Mouse (Mus musculus): Measurements from ENCODE around the gene Mmel1.

Mmel1 gene

DNA sequence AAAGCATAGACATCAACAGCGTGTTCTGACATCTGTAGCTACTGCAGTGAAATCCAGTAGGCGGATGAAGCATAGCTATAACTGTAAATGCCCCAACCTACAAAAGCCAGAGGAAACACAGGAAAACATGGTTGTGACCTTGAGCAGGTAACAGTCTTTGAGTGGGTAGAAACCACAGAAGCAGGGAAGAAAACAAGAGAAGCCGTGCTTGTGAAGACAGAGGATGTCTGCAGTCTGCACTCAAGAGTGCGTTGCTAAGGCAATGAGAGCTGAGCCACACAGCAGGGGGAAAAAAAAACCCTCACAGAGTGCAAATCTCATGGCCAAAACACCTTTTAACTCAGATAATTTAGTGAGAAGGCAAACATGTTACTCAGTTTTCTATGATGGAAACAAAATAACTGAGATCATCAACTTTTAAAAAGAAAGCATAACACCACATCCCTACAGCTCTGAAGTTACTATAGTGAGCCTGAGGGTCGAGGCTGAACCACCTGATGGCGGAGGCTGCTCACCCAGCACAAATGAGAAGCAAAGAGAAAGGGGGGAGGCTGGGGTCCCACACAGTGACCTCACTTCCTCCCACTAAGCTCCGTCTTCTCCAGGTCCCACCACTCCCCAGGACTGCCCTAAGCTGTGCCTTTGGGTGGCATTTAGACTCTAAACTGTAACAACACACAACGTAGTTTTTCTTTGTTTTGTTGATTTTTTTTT, 67.3 kb downstream of the Mmel1 start:
- DNase-seq (ENCODE audit: low read depth, low spot score): no peak

DNA sequence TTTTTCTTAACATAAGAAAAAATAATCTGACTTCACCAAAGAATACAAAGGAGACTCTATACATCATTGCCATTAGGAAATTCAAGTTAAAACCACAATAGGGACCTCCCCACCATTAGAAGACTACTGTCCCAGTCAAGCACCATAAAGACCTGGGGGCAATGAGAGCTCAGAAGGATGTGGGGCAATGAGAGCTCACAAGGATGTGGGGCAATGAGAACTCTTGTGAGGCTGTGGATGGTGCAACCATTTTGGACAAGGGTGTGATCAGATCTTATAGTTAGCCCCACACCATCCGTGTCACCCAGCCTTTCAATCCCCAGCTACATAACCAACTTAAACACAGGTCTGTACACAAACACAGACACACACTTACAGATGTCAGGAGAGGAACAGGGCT, 68.4 kb downstream of the Mmel1 start:
- no peak for DNase-seq (ENCODE audit: low read depth, low spot score)

DNA sequence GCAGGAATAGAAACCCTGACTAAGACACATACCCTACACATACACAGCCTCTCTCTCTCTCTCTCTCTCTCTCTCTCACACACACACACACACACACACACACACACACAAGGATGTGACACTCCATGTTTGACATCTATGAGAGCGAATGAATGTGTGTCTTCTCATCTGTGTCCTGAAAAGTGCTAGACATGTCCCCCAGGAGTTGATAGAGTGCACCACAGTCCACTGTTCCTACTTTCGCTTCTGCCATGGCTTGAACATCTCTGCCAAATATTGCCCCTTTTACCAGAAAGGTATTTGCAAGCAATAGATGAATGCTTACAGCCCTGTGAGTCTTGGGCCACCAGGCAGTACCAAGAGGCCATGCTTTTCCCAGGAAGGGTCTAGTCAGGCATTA, 70.8 kb downstream of the Mmel1 start:
- DNase-seq (ENCODE audit: low read depth, low spot score): no peak

DNA sequence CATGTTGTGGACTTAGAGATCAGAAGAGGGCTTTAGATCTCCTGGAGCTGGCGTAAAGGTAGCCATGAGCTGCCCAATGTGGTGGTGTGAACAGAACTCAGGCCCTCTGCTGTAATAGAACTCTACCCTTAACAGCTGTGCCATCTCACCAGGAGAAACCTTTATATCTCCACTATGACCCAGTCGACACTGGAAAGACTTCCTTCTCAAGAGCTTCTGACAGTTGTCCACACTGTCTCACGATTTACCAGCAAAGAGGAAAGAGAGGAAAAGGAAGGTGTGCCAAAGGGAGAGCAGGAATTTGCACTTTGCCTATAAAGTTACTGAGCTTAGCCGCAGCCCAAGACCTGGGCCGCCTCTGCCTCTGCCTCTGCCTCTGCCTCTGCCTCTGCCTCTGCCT, 72.4 kb downstream of the Mmel1 start:
- DNase-seq (ENCODE audit: low read depth, low spot score): no peak

DNA sequence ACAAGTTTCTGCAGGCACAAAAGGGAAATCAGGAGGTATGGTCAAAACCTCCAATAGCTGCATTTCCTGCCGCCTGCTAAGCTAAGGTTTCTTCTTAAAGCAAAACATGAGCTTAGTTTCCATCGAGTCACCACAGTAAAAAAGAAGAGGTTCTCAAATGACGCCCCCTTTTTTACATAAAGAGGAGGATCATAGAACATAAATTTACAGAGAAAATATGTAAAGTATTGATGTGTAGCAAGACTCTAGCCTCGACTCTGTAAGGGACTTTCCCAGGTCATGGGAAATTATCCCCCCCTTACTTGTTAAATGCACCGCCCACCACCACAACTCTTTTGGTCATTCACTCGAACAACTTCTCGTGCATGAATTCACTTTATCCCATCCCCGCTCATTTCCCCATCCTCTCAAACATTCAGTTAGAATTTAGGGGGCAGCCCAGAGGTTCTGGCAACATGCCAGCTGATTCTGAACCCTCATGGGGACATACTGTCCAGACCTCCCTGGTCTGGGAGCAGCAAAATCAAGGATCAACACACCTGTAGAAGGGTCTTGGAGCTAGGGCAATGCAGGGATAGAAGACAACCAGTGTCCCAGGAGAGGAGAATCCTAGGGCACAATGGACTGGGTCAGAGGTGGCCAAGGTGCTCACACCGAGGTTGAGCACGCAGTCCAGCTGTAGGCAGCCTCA, 73.4 kb downstream of the Mmel1 start:
- no peak for DNase-seq (ENCODE audit: low read depth, low spot score)

DNA sequence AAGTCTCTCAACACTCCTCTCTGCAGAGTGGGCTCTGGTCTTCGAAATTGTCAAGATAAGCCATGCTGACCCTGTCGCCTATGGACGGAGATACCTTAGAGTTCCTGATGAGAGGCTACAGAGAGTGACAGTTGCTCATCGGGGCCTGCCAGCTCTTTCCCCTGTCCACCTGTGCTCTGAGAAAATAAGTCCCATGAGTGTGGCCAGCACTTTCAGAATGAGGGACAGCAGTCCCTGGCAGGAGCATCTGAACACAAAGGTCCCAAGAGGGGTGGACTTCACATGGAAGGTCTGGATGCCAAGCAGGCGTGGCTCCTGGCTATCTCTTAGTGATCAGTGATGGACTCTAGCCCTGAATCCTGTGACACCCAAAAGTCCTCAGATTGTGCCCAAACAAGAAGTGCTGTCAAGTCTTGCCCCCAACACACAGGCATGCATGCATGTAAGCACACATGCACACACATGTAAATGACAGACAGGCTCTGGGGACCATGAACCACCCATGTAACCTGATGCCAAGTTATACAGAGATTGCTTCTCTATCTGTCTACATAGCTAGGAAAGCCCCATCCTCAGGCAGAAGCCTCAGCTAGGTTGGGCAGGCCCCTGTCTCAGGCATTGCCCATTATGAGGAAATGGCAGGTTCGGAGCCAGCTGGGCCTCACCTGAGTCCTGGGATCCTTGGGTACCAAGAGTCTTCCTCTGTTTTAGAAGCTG, 74.1 kb downstream of the Mmel1 start:
- DNase-seq (ENCODE audit: low read depth, low spot score): no peak

DNA sequence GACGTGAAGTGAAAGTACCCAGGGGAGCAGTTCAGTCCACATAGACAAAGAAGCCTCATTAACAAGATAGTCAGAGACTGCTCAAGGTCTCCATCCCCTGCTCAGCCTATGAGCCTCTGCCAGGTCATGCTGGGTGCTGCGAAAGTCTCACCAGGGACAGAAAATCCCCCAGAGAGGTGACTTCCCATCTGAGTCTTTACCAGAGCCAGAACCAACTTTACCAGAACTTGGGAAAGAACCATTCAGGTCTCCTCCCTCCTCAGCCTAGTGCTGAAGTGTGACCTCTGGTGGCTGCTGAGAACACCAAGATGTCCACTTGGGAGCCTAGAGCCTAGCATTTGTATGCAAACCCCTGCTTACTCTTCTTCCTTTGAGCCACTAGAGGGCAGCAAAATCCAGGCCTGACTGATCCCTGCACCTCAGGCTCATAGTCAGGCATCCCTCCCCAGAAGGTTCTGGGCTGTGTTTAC, 74.8 kb downstream of the Mmel1 start:
- peak; percentile 92 for DNase-seq (ENCODE audit: low read depth, low spot score)
